Mouse (Mus musculus): ENCODE data around the gene Gstcd. TPM values are rescaled to one million over a fixed set of nuclear protein-coding genes. Genes with fewer than 3 reads are reported as not detected.

The Gstcd gene
- polyA plus RNA-seq, 1 experiment from 2014 or later: 5.2 TPM

DNA sequence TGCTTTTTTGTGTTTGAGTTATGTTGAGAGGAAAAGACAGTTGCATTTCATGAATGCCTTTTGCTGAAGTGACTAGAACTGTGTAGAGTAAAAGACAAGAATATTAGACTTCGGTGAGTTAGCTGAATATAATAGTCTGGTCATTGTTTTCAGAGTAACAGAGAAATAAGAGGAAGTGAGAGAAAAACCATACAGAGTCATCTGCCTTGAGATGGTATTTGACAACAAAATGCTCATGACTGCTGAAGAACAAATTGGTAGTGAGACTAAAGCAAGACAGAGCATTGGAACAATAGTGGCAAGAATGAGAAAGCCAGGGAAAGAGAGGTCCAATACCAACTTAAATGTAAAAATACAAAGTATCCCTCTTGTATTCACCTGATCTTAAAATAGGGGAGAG, 1.1 kb upstream of the Gstcd start:
- ATAC-seq: no peak
- Histone ChIP-seq H3K9me3 (no peaks in the 10 kb centered on the region), H3K27me3 (no peaks in the 10 kb centered on the region), H3K4me2 (replicated peaks) (peak overlapping the region; percentile 73), H3K4me1 (replicated peaks) (peaks cover 42% of the 10 kb centered on the region), H3K4me3 (replicated peaks) (peak overlapping the region; percentile 89), H3K9ac (replicated peaks) (peak overlapping the region; percentile 96), H3K36me3 (peaks cover 7% of the 10 kb centered on the region), H3K27ac (no peak overlapping the region)
- 92% methylated on average over 1 of the region's 1 CpGs for WGBS

GRCm38 (mm10) chr3:133092274-133092853, 531 bp upstream of the Gstcd start:
- peaks cover 4% of the 10 kb centered on the region; the same call in 1 of the 2 replicates for H3K36me3 ChIP-seq
- ATAC-seq: no peak
- H3K4me3 ChIP-seq (replicated peaks): peak overlapping the region; percentile 89
- H3K9me3 ChIP-seq: no peaks in the 10 kb centered on the region
- H3K27ac ChIP-seq: peak overlapping the region; percentile 98
- H3K4me2 ChIP-seq (replicated peaks): peak overlapping the region; percentile 73
- H3K4me1 ChIP-seq (replicated peaks): peaks cover 42% of the 10 kb centered on the region
- H3K27me3 ChIP-seq: no peaks in the 10 kb centered on the region
- peak overlapping the region; percentile 96 for H3K9ac ChIP-seq (replicated peaks)
- WGBS: under 1% methylated on average over 7 of the region's 7 CpGs

DNA sequence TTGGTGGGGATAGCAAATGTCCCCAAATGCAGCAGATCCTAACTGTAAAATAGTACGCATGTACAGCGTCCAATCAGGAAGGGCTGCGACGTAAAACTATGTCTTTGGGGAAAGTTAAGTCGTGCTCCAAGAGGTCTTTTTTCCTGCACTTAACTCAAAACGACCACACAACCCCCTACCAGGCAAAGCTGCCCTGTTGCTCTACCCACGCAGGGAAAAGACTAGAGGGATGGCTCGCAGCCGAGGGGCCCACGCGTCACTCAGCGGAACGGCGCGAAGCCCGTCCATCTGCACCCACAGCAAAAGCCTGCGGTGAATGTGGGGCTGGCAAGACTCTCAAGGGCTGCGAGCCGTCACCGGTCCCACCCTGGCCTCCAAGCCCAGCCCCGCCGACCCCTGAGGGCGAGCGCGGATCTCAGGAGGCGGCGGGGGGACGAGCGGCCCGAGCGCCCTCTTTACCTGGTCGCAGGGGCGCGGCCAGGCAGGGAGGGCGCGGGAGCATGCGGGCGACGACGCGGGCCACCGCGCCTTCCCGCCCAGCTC, 641 bp downstream of the Gstcd start:
- whole genome bisulfite sequencing: under 1% methylated on average over 44 of the region's 44 CpGs
- no peaks in the 10 kb centered on the region for H3K27me3 ChIP-seq
- peak overlapping the region; percentile 96 for H3K9ac ChIP-seq (replicated peaks)
- no peaks in the 10 kb centered on the region for H3K36me3 ChIP-seq
- peaks cover 42% of the 10 kb centered on the region for H3K4me1 ChIP-seq (replicated peaks)
- peak overlapping the region; percentile 73 for H3K4me2 ChIP-seq (replicated peaks)
- peak overlapping the region; percentile 98 for H3K27ac ChIP-seq
- peak overlapping the region; percentile 89 for H3K4me3 ChIP-seq (replicated peaks)
- no peaks in the 10 kb centered on the region for H3K9me3 ChIP-seq
- no peak; the same call in 1 of the 2 replicates for ATAC-seq

DNA sequence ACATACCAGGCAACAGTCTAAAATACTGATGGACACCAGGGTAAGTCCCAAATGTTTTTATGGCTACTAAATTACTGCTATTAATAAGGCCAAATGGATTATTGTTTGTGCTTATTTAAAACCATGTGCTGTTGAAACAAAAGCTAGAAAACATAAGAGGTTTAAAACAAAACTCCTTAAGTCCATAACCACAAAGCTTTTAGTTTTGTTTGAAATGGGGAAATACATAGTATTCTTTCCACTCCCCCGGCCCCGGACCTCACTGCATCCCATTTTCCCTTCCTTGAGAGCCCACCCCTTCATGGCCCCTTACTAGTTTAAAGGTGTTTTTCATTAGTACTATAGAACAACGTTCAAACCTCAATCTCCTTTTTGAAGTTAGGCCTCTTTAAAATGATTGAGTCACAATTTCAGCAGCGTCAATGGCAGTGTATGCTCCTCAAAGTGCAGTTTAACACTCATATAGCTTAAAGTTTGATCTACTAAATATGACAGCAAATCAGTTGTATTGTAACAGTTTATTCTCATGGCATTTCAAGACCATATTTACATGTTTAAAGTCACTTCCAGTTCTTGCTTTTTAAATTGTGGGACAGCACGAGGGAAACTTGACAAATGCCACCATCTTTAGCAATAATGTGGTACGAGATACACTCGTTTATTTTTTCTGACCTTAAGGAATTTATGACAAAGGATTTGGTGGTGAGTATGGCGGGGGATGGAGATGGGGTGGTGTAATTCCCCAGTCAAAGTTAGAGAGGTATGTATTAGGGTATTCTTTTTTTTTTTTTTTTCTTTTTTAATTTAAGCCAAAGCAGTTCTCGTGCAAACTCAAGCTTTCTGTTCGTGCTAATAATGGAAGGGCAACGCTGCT, 1.3 kb downstream of the Gstcd start:
- H3K36me3 ChIP-seq: no peaks in the 10 kb centered on the region
- H3K9ac ChIP-seq (replicated peaks): peak overlapping the region; percentile 96
- peaks cover 42% of the 10 kb centered on the region for H3K4me1 ChIP-seq (replicated peaks)
- H3K4me3 ChIP-seq (replicated peaks): peak overlapping the region; percentile 89
- H3K9me3 ChIP-seq: no peaks in the 10 kb centered on the region
- H3K27me3 ChIP-seq: no peaks in the 10 kb centered on the region
- H3K27ac ChIP-seq: peak overlapping the region; percentile 98
- peak overlapping the region; percentile 73 for H3K4me2 ChIP-seq (replicated peaks)
- ATAC-seq: no peak
- WGBS: 7% methylated on average over 11 of the region's 11 CpGs

DNA sequence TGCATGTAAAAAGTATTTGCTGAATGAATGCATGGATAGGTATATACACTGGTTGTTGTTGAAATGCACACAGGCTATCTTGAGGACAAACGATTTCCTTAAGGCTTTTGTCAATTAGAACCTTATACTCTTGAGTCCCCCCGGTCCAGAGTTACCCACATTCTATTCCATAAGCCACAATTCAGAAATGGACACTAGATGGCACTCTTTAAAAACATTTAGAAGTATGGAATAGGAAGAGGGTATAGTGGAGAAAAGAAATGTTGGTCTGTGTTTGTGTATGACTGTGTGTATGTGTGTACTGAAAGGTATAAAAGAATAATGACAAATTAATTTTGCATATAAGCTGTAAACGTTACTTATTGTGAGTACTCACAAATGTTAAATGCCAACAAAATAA, 6.0 kb downstream of the Gstcd start:
- Histone ChIP-seq H3K4me2 (replicated peaks) (no peak overlapping the region), H3K27ac (no peak overlapping the region), H3K9me3 (no peaks in the 10 kb centered on the region), H3K27me3 (no peaks in the 10 kb centered on the region), H3K9ac (replicated peaks) (no peak overlapping the region), H3K4me3 (replicated peaks) (no peak overlapping the region), H3K36me3 (peaks cover 30% of the 10 kb centered on the region), H3K4me1 (replicated peaks) (peaks cover 18% of the 10 kb centered on the region)
- ATAC-seq: peak; percentile 88
- WGBS: 69% methylated on average over 3 of the region's 3 CpGs

DNA sequence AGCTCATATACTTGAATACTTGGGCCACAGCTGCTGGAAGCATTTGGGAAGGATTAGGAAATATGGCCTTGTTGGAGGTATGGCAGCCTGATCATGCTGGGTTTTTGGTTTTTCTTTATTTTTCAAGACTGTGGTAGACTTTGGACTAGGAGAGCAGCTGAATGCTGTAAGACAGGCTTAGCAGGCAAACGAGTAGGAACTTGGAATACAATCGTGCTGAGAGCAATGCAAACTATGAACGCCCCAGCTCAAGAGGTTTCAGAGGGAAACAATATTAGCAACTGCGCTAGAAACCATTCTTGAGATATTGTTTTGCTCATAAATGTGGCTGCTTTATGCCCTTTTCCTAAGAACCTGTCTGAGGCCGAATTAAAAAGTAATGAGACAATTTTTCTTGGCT, 9.1 kb downstream of the Gstcd start:
- Histone ChIP-seq H3K9me3 (no peaks in the 10 kb centered on the region), H3K4me1 (replicated peaks) (no peaks in the 10 kb centered on the region), H3K4me3 (replicated peaks) (no peak overlapping the region), H3K9ac (replicated peaks) (no peak overlapping the region), H3K27ac (no peak overlapping the region), H3K36me3 (peaks cover 39% of the 10 kb centered on the region), H3K27me3 (no peaks in the 10 kb centered on the region), H3K4me2 (replicated peaks) (no peak overlapping the region)
- WGBS: 91% methylated on average over 5 of the region's 5 CpGs
- no peak for ATAC-seq

DNA sequence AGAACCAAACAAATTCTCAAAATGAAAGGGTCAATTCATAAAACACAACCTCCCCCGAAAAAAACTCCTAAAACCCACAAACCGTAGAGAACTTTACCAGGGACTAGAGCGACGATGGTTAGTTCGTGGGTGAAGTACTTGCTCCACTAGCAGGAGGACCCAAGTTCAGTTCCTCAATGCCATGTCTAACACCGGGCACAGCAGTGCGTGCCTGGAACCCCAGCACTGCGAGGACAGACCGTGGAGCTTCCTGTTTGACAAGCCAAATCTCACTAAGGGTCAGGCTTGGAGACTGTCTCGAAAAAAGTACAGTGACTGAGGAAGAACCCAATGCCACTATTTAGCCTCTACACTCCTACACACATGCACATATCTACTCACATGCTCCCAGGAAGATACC, 16.3 kb downstream of the Gstcd start:
- Histone ChIP-seq H3K4me3 (replicated peaks) (no peak overlapping the region), H3K9ac (replicated peaks) (no peak overlapping the region), H3K9me3 (no peaks in the 10 kb centered on the region), H3K4me1 (replicated peaks) (no peaks in the 10 kb centered on the region), H3K27me3 (no peaks in the 10 kb centered on the region), H3K36me3 (peaks cover 20% of the 10 kb centered on the region), H3K4me2 (replicated peaks) (no peak overlapping the region), H3K27ac (no peak overlapping the region)
- 94% methylated on average over 10 of the region's 10 CpGs for WGBS
- no peak for ATAC-seq

DNA sequence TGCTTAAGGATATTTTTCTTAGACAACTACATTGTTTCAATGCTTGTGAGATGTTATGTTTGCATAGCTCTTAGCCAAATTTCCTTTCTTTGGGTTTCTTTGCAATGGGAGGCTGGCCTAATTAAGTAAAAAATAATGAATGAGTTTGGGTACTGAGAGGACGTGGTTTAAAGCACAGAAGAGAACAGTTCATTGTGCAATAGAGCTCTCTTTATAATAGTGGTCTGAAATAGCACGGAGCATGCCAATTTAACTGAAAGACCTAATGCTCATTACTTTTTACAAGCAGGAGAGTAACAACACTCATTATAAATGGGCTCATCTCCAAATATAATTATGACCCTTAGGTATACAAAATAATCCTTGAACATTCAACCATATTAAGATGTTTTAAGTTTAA, 39.8 kb downstream of the Gstcd start:
- Histone ChIP-seq H3K4me1 (replicated peaks) (no peaks in the 10 kb centered on the region), H3K4me2 (replicated peaks) (no peak overlapping the region), H3K9ac (replicated peaks) (no peak overlapping the region), H3K27ac (no peak overlapping the region), H3K9me3 (no peaks in the 10 kb centered on the region), H3K4me3 (replicated peaks) (no peak overlapping the region), H3K27me3 (no peaks in the 10 kb centered on the region), H3K36me3 (peaks cover 13% of the 10 kb centered on the region)
- WGBS: 72% methylated on average over 2 of the region's 2 CpGs
- no peak for ATAC-seq

DNA sequence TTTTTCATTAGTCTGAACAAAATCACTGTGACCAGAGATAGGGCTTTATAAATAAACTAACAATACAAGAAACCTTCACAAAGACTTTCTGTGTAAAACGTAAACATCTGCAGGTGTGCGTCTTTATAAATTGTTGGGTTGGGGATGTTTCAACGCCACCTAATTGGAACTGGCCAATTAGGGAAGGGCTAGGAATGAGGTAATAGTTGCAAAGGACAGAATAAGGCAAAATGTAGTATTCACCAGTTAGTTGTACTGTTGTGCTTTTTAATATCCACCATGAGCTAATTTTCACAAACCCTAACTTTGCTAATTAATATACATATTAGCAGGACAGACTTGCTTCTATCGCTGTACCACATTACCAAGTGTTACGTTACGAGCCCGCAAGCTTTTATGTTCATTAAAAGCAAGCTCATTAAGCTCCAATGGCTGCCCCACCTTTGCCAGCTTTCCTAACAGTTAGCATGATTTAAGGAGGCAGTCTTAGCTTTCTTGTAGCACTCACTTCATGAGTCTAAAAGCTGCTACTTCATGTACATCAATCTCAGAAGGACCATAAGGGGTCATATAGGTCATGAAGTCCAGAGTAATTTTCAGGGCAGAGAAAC, 58.6 kb downstream of the Gstcd start:
- no peaks in the 10 kb centered on the region for H3K9me3 ChIP-seq
- H3K27me3 ChIP-seq: no peaks in the 10 kb centered on the region
- WGBS: 91% methylated on average over 7 of the region's 7 CpGs
- H3K27ac ChIP-seq: no peak overlapping the region
- no peak overlapping the region for H3K4me3 ChIP-seq (replicated peaks)
- H3K4me1 ChIP-seq (replicated peaks): no peaks in the 10 kb centered on the region
- no peaks in the 10 kb centered on the region for H3K36me3 ChIP-seq
- no peak overlapping the region for H3K9ac ChIP-seq (replicated peaks)
- no peak overlapping the region for H3K4me2 ChIP-seq (replicated peaks)
- ATAC-seq: no peak

GRCm38 (mm10) chr3:133026977-133027376, 64.9 kb downstream of the Gstcd start:
- no peaks in the 10 kb centered on the region for H3K27me3 ChIP-seq
- ATAC-seq: peak; percentile 74
- no peaks in the 10 kb centered on the region for H3K36me3 ChIP-seq
- H3K4me2 ChIP-seq (replicated peaks): no peak overlapping the region
- H3K27ac ChIP-seq: no peak overlapping the region
- H3K4me3 ChIP-seq (replicated peaks): no peak overlapping the region
- H3K9me3 ChIP-seq: no peaks in the 10 kb centered on the region
- no peak overlapping the region for H3K9ac ChIP-seq (replicated peaks)
- WGBS: 22% methylated on average over 2 of the region's 2 CpGs
- peaks cover 7% of the 10 kb centered on the region for H3K4me1 ChIP-seq (replicated peaks)

DNA sequence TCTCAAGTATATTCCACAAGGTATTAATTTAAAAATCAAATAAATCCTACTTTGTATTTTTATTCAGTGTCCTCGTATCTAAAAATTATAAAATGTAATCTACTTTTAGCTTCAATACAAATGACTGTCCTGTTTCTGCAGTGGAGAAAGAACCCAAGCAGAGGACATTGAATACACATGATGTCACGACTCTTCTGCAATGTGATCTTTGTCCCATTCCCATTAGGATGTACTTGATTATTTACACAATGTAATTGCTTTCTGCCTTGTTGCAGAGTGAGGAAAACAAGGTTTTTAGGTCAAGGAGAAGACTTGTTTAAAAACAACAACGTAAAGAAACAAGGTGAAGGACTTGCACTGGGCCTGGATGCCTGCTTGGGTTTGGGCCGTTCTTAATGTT, 84.6 kb downstream of the Gstcd start:
- Histone ChIP-seq H3K27me3 (no peaks in the 10 kb centered on the region), H3K9ac (replicated peaks) (no peak overlapping the region), H3K4me3 (replicated peaks) (no peak overlapping the region), H3K4me2 (replicated peaks) (no peak overlapping the region), H3K9me3 (no peaks in the 10 kb centered on the region), H3K27ac (no peak overlapping the region), H3K4me1 (replicated peaks) (no peaks in the 10 kb centered on the region), H3K36me3 (no peaks in the 10 kb centered on the region)
- ATAC-seq: no peak
- 84% methylated on average over 4 of the region's 4 CpGs for WGBS

DNA sequence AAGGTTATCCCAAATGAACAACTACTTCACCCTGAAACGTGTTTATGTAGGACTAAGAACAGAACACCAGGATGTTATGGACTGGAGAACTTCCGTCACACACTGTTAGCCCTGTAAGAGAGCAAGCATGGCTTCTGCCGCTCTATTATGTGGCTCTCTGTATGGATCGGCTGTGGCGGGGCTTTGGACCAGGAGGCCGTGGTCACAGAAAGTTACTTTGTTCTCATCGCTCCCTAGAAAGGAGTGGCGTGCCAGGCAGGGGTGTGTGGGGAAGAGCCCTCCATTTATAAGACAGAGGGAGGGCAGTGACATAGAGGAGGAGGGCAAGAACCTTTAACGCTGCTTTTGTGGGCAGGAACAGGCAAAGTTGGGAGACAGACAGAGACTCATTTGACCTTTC, 95.5 kb downstream of the Gstcd start:
- H3K4me3 ChIP-seq (replicated peaks): no peak overlapping the region
- H3K4me2 ChIP-seq (replicated peaks): no peak overlapping the region
- H3K36me3 ChIP-seq: peaks cover 10% of the 10 kb centered on the region; the same call in 1 of the 2 replicates
- no peaks in the 10 kb centered on the region for H3K4me1 ChIP-seq (replicated peaks)
- no peak overlapping the region for H3K9ac ChIP-seq (replicated peaks)
- no peak overlapping the region for H3K27ac ChIP-seq
- WGBS: 75% methylated on average over 9 of the region's 9 CpGs
- H3K9me3 ChIP-seq: no peaks in the 10 kb centered on the region
- H3K27me3 ChIP-seq: no peaks in the 10 kb centered on the region
- ATAC-seq: peak; percentile 58; the same call in 1 of the 2 replicates

Measured in midbrain, embryonic 13.5 days (tissue).